Mouse (Mus musculus) retina, embryonic 14.5 days (tissue): ENCODE measurements at regions not wholly inside any gene's neighbourhood (a gene's known extent, or its start where the extent isn't known, plus 50 kb on each side); places are given as distances from the start of the nearest gene placed in this dataset.

ENCODE experiments used
- DNase-seq: peaks from one replicate; pipeline ENCODE4 v3.0.0-alpha.2; 2015; ENCODE audit warnings: low spot score

DNA sequence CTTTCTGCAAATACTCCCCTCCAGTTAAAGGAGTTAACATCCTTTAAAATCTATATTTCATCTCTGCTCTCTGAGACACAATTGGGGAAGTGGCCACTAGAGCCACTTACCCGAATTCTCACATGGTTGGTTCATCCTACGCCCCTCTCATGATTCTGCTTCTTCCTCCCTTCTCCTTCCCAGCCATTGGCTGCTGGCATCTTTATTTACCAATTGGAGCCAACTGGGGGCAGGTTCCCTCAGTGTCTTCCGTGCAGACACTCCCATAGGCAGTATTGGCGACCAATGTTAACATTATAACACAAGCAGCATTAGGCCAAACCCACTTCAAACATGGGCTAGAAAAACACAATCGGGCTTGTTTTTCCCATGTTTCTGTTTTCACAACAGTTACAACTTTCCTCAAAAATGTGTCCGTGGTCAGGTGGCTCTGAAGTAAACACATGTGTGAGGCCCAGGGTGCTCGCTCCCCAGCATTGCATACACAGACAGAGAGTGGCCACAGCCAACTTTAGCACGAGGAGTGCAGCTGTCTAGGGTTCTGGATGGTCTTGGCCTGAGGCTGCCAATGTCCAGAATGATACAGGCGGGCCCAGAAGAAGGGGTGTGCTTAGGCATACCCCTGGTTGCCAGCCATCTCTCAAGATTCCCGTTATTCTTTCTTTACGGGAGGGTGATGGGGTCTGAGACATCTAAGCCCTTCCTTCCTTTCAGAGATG is 119.1 kb downstream of the Zfp706 start:
- no peak for DNase-seq

DNA sequence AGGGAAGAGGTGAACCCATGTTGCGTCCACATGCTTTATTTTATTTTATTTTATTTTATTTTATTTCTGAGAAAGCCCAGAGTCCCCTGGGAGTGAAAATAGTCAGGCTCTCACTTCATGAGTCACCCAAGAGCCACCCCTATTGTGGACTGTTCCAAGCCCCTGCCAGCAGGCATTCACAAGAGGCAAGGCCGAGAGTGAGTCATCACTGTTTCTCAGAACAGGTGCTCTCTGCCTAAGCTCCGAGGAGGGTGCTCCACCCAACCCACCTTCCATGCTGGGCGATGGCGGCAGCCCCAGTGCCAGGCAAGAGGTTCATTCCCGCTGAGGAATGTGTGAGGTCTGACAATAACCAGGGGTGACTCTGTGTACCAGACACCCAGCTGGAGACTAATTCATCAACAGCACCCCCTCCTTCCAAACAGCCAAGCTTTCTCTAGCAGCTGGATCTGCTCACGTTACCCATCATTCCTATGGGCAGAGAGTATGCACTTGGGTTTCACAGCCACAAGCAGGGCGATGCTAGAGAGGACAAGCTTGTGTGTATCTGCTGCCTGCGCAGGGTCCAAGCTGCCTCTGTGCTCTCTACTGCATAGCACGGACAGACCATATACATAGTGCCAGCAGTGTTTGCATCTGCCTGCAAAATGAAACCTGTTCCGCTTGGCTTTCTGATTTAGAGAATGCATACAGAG is 122.8 kb downstream of the Zfp706 start:
- no peak for DNase-seq

GRCm38 (mm10) chr15:36884074-36884473 is 123.5 kb downstream of the Zfp706 start:
- no peak for DNase-seq

- DNase-seq, result no peak
These were observed 124.4 kb downstream of the Zfp706 start for GRCm38 (mm10) chr15:36883156-36883555.

- DNase-seq, result no peak
These were observed 126.0 kb downstream of the Zfp706 start for GRCm38 (mm10) chr15:36881576-36881975.

DNA sequence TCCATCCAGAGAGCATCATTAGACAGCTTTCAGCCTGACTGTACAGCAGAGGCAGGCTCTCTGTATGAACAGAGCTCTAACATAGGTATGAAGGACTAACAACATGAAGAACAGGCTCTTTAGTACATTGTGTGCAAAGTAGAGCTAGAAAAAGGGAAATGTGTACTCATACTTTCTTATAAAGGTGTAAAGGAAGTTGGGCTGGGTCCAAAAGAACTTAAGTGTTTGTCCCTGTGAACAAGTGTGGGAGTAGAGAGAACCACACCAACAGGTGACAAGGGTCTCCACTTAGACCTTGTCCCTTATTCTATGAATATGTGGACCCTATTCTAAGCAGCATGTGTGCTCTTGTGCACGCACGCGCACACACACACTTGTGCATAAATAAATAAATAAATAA is 127.0 kb downstream of the Zfp706 start:
- DNase-seq, result no peak

DNA sequence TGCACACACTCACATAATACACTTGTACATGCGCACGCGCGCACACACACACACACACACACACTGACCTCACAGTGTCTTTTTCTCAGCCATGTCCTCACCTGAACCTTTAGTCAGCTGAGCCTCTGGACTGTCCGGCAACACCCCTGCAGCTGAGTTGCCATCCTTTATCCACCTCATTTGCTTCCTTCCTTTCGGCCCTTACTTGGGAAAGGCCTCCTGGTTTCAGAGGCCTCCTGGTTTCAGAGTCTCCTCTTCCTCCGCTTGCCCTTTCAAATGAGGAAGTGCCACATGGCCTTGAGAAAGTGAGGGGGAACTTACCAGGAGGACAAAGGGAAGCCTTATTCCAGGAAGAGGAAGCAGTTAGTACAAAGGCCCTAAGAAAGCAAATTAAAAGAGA is 128.0 kb downstream of the Zfp706 start:
- DNase-seq, result no peak

DNA sequence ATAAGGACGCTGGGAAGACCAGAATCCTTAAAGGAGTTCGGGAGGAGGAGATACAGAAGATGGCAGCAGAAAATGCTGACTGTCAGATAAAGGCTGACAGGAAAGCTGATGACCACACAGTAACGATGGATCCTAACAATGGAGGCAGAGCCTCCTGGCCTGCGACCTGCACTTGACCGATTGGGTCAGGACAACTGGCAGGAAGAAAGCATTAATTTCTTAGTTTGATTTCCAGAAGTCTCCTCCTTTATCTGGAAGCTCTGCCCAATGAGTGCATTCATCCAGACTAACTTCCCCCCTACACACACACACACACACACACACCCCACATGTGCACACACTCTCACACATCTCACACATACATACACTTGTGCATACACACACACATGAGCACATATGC is 128.6 kb downstream of the Zfp706 start:
- no peak for DNase-seq

DNA sequence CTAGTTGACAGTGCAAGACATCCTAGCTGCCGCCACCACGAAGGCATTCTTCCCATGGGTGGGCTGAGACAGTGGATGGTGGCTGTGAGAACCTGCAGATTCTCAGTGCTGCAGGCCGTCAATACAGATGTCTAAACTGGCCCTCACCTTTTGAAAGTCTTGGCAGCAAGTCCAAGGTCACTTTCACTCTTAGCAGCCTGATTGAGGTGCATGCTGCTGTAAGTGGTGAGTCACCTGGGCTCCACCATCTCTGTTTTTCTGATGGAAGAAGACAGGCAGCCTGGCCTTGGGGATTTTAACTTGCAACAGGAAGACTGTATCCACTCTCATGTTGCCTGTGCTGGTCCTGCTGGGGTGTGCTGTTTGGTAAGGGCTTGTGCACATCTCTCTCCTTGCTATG is 129.3 kb downstream of the Zfp706 start:
- no peak for DNase-seq

GRCm38 (mm10) chr15:36877501-36877900 is 130.1 kb downstream of the Zfp706 start:
- no peak for DNase-seq

- no peak for DNase-seq
These were observed 131.4 kb downstream of the Zfp706 start for GRCm38 (mm10) chr15:36875980-36876778.

GRCm38 (mm10) chr15:36874555-36874954 is 133.0 kb downstream of the Zfp706 start:
- DNase-seq, result no peak

DNA sequence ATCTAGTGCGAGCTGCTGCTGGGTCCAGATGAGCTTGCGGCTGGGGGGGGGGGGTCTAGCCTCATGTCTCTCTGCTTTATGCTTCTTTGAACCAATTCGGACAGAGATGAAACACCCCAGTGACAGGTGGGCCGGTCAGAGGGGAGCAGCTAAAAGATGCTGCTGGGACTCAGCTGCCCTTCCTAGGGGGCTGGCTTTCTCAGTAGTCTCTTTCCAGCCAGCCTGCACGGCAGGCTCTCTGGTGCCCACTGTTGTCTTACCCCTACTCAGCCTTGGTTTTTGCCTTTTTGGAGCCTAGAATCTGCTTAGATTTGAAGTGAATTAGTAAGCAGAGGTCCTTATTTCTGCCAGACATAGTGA is 133.7 kb downstream of the Zfp706 start:
- DNase-seq, result no peak

GRCm38 (mm10) chr15:36873058-36873883 is 134.3 kb downstream of the Zfp706 start:
- peak; percentile 32 for DNase-seq

DNA sequence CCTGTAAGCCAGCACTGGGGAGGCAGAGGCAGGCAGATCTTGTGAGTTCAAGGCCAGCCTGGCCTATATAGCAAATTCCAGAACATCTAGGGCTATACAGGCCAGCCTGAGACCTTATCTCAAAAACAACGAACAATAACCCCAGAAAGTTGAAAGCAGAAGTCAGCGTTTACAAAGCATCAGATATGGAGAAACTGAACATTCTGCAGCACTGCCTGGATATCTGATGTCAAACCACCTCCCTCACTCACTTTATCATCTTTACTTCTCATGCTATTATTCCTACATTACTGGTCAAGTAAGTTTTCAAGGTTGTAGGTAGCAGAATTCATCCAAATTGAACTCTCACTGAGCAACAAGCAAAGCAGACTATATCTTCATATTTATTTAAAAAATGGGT is 135.0 kb downstream of the Zfp706 start:
- DNase-seq, result no peak

DNA sequence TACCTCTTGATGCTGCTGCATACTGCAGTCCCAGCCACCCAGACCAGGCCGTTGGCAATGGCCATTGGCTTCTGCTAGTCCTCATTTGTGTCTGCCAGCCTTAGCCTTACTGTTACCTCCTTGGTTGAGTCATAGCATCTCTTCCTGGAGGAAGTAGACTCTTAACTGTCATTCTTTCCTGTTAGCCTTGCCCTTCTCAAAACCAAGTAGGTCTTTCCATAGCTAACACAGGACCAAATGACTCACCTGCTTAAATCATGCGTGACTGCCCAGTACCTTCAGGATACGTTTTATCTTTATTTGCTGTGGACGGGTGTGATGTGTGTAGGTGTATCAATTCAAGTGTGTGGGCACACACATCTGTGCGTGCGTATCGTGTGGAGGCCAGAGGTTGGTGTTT is 136.9 kb downstream of the Zfp706 start:
- DNase-seq, result no peak

DNA sequence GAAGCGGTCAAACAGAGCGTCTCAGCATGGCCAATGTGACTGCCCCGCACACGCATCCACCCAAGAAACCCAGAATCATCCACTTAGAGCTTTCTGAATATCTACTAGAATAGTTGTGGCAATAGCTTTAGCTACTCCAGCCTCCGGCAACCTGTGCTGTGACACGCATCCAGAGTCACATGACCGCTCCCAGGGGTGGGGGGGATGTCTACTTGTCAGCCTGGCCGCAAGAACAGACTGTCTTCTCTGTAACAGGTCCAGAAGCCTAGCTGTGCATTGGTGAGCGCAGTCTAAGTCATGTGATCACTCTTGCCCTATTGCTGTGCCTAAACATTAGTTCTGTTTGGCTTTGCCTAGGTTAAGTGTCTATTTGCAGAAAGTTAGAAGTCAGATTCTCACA is 137.5 kb downstream of the Zfp706 start:
- no peak for DNase-seq

DNA sequence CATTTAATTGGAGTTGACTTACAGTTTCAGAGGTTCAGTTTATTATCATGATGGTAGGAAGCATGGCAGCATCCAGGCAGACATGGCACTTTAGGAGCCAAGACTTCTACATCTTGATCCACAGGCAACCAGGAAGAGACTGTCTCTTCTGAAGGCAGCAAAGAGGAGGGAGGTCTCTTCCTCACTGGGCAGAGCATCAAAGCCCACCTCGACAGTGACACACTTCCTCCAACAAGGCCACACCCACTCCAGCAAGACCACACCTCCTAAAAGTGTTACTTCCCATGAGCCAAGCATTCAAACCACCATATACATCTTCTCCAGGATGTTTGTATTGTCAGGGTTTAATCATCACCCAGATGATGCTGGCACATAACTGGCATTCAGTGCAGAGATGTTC is 141.5 kb downstream of the Zfp706 start:
- DNase-seq, result no peak

DNA sequence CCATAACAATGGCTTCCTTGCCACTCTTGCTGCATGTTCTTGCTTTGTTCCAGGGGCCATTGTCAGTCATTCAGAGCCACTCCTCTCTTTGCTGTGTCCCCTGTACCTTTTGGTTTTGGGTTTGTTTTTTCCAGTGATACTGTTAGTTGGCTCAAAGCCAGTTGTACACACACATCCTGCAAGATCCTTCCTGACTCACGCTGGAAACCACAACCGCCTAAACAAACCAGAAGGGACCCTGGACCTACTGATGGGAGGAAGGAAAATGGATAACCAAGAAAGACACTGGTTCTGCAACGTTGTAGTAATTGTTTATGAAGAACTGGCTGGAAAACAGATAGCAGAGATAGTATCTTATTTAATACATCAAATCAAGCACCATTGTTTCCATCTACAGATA is 142.2 kb downstream of the Zfp706 start:
- DNase-seq, result no peak

- DNase-seq, result no peak
These were observed 143.5 kb downstream of the Zfp706 start for GRCm38 (mm10) chr15:36864046-36864445.

DNA sequence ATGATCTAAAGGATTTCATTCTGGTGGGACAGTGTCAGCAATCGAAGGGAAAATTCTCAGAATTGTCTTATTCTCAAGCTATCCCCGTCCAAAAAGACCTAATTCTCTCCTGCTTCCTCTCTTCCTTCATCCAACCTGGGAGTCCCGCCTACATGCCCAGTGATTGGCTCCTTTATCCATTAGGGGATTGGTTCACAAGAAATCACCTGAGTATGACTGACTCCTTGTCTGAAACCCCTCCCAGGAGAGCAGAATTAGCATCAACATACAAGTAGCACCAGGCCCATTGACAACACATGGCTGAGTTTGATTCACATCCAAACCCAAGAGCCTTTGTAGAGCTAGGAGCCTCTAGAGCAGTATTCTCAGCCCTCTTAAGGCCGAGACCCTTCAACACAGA is 148.9 kb downstream of the Zfp706 start:
- DNase-seq, result no peak

DNA sequence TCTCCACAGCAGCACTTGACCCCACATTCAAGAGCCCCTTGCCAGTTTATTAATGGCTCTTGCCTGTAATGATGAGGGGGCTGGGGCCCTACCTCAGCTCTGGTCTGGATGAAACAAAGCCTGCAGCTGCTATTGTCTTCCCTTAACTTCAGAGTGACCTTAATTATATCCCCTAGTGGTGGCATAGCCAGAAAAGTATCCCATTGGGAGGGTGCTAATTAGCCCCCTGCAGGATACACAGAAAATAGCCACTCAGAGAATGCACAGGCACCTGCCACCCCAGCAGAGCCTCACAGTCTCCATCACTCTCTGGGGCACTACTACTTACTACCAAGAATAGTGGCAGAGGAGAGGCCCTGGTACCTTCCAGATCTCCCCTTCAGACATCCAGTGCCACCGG is 150.0 kb downstream of the Zfp706 start:
- peak; percentile 74 for DNase-seq
